Mouse (Mus musculus) cerebellum, adult 2 months (tissue): ENCODE results near the gene Lrba.

Source experiments
- CTCF ChIP-seq: fragments of 200-500 bp; IDR thresholded peaks from 2 replicates; pipeline ENCODE4 v1.5.1; 2011; ENCODE audit warnings: low read depth, mild to moderate bottlenecking, control low read depth, low read length, moderate library complexity, borderline replicate concordance; ENCODE audit not compliant: insufficient read depth
- POLR2A ChIP-seq: fragments of 200-500 bp; IDR thresholded peaks from 2 replicates; pipeline ENCODE4 v1.6.1; 2011; ENCODE audit warnings: low read length, control low read depth, borderline replicate concordance; ENCODE audit not compliant: insufficient read depth

DNA sequence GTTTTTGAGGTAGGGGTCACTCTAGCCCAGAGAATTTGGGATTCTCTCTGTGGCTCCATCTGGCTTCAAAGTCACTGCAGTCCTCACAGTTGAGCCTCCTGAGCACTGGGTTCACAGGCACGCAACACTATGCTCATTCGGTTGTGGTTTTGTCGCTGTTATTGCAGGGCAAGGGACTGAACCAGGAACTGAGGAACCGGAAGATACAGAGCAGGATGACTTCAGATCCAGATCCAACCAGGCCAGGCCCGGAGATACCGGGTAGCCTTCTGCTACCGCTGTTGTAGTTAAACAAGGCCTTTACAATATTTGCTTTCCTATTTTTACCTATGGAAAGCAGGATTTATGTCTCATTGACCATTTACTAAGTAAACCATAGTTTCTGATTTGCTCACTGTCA, 44.8 kb upstream of the Lrba start:
- TF ChIP-seq CTCF = no peak
- no peak for TF ChIP-seq POLR2A
